Mouse (Mus musculus) forebrain, embryonic 11.5 days (tissue): Measurements from ENCODE around the gene Mcu. TPM values are rescaled to one million over a fixed set of nuclear protein-coding genes. Genes with fewer than 3 reads are reported as not detected.

Experiments
- ATAC-seq: fragments of 200-750 bp; cut with Nextera tagmentation; replicated peaks from 2 replicates; pipeline ENCODE4 v1.8.0; 2017; ENCODE audit warnings: moderate TSS enrichment; ENCODE audit not compliant: low FRiP score
- DNase-seq: peaks from one replicate; pipeline ENCODE4 v3.0.0-alpha.2; 2017; ENCODE audit warnings: low spot score
- H3K27ac ChIP-seq: fragments of 300-500 bp; sonication (generic); 2 replicates; pipeline ENCODE4 v1.5.1; 2014; ENCODE audit warnings: low read depth, low read length
- H3K27me3 ChIP-seq: fragments of 300-500 bp; sonication (generic); 2 replicates; pipeline ENCODE4 v1.6.1; 2014; ENCODE audit warnings: mild to moderate bottlenecking, low read length, mixed read lengths; ENCODE audit not compliant: control insufficient read depth, insufficient read depth
- H3K36me3 ChIP-seq: fragments of 300-500 bp; sonication (generic); 2 replicates; pipeline ENCODE4 v1.6.1; 2014; ENCODE audit warnings: mild to moderate bottlenecking, low read length, moderate library complexity, mixed read lengths; ENCODE audit not compliant: control insufficient read depth, insufficient read depth
- H3K4me1 ChIP-seq: fragments of 300-500 bp; sonication (generic); replicated peaks from 2 replicates; pipeline ENCODE4 v1.6.1; 2014; ENCODE audit warnings: low read length, mixed read lengths; ENCODE audit not compliant: control insufficient read depth, insufficient read depth
- H3K4me2 ChIP-seq: fragments of 300-500 bp; sonication (generic); 2 replicates; pipeline ENCODE4 v1.6.1; 2014; ENCODE audit warnings: low read depth, mild to moderate bottlenecking, low read length, moderate library complexity, mixed read lengths; ENCODE audit not compliant: severe bottlenecking
- H3K4me3 ChIP-seq: fragments of 300-500 bp; sonication (generic); 2 replicates; pipeline ENCODE4 v1.5.1; 2014; ENCODE audit warnings: low read depth, low read length
- H3K9ac ChIP-seq: fragments of 300-500 bp; sonication (generic); 2 replicates; pipeline ENCODE4 v1.6.1; 2014; ENCODE audit warnings: low read length
- H3K9me3 ChIP-seq: fragments of 300-500 bp; sonication (generic); 2 replicates; pipeline ENCODE4 v1.6.1; 2016; ENCODE audit warnings: low read length, mixed read lengths; ENCODE audit not compliant: control insufficient read depth
- WGBS: fragments of 180-500 bp; shearing (Covaris S2); extraction: QIAGEN DNeasy Blood & Tissue Kit; methylation state at CpG from one replicate; pipeline ENCODE4 v1.1.7; 2014; 5-methylcytosine and 5-hydroxymethylcytosine counted together
- polyA plus RNA-seq: library from polyadenylated mRNA; unstranded; fragments of >200 nt; fragmentation: Nextera tagmentation; extraction: Ambion mirVana; gene quantifications from 2 replicates; pipeline ENCODE4 v1.2.1, GENCODE M21; 2014

The Mcu gene
- polyA plus RNA-seq, 1 experiment from 2014 or later = 22.3 TPM

DNA sequence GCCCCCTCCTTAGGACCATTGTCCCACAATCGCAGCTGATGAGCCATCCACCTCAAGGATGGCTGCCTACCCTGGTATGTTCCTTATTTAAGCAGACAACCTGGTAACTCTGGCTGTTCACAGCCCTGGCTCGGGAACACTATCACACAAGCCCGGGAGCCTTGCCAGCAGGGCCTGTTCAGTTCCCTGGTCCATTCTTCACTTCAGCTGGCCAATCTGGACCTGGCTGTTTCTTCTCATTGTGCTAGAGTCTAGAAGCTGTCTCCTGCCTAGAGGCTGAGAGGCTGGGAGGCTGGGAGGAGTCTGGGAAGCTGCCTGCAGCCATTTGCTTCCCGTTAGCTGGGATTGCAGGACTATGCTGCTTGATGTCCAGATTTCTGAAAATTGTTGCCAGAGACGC is 146.0 kb downstream of the Mcu start:
- ATAC-seq (no peak), DNase-seq (no peak)
- H3K4me2 ChIP-seq = no peak overlapping the region
- H3K36me3 ChIP-seq = no peaks in the 10 kb centered on the region
- no peaks in the 10 kb centered on the region for H3K4me1 ChIP-seq
- no peak overlapping the region for H3K4me3 ChIP-seq
- no peaks in the 10 kb centered on the region for H3K9me3 ChIP-seq
- H3K27ac ChIP-seq = no peak overlapping the region
- WGBS = 82% methylated on average over 5 of the region's 5 CpGs
- no peak overlapping the region for H3K9ac ChIP-seq
- H3K27me3 ChIP-seq = no peaks in the 10 kb centered on the region

DNA sequence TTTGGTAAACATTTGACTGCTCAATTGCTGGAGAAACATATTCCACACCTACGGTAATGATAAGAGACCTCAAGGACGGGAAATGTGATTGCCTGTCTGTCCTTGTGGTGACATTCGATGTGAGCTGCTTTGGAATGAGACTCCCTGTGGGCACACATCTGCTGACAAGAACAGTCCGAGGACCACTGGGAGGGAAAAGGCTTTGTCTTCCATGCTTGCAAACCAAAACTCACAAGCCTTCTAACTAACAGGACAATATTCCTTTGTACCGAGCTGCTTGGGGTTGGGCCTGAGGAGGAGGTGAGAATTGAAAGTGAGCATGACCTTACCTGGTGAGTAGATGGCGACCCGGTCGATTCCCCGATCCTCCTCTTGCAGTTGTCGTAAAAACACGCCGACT is 149.2 kb downstream of the Mcu start:
- WGBS = 88% methylated on average over 12 of the region's 12 CpGs
- Histone ChIP-seq H3K9ac (no peak overlapping the region), H3K4me2 (no peak overlapping the region), H3K4me3 (no peak overlapping the region), H3K4me1 (no peaks in the 10 kb centered on the region), H3K36me3 (no peaks in the 10 kb centered on the region), H3K27ac (no peak overlapping the region), H3K27me3 (no peaks in the 10 kb centered on the region), H3K9me3 (no peaks in the 10 kb centered on the region)
- ATAC-seq (no peak), DNase-seq (no peak)

DNA sequence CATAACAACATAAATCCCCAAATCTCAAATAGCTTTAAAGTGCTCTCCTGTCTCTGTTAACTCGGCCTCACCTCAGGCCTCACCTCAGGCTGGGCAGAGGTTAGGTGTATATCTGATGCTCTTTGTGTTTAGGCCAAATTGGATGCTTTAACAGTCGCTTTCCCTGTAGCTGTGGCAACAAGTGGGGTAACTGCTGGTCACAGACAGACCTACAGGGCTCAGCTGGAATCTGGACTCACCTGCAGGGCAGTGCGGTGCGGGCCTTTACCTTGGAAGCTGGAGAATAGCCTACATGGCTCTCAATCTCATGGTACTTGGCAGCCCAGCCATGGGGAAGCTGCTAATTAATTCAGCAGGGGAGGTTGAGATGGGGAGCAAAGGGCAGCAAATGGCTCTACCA is 149.9 kb downstream of the Mcu start:
- Histone ChIP-seq H3K4me2 (no peak overlapping the region), H3K9ac (no peak overlapping the region), H3K9me3 (no peaks in the 10 kb centered on the region), H3K27me3 (no peaks in the 10 kb centered on the region), H3K36me3 (no peaks in the 10 kb centered on the region), H3K27ac (no peak overlapping the region), H3K4me1 (no peaks in the 10 kb centered on the region), H3K4me3 (no peak overlapping the region)
- DNase-seq = no peak
- WGBS = 78% methylated on average over 4 of the region's 4 CpGs
- ATAC-seq = no peak

DNA sequence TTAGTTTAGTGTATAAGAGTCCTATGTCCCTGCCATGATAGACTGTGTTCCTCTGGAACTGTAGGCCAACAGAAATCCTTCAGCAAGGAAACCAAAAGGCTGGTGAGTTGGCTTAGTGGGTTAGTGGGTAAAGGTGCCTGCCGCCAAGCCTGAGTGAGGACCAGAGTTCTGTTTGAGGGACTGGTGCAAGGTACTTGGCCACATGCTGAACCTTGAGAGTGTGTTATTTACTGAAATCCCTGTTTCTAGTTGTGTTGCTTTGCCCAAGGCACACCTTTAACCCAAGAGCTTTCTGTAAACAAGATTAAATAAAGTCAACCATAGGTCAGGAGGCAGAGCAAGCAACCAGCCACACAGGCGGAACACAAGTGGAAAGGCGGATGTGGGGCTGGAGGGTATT is 150.9 kb downstream of the Mcu start:
- WGBS = 92% methylated on average over 3 of the region's 3 CpGs
- H3K27ac ChIP-seq = no peak overlapping the region
- ATAC-seq = no peak

DNA sequence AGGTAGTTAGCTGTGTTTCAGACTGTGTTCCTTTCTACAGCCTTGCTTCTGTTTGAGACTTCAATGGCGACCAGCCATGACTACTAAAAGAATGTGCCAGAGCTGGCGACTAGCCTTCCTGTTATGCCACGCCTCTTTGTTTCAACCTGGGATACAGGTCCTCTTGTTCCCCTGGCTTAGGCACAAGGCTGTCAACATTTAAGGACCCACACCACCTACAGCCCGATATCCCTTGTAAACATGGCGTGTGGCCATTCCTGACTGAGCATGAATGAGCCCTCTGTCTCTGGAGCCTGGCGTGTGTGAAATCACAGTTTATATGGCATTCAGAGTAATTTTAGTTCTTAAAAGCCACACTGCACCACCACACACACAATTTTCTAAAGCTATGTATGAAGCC is 154.2 kb downstream of the Mcu start:
- WGBS = 92% methylated on average over 6 of the region's 6 CpGs

More for the DNA sequence above, 150.9 kb downstream of the Mcu start:
- Histone ChIP-seq H3K4me2 (no peak overlapping the region), H3K4me3 (no peak overlapping the region), H3K36me3 (no peaks in the 10 kb centered on the region), H3K4me1 (no peaks in the 10 kb centered on the region), H3K27me3 (no peaks in the 10 kb centered on the region), H3K9ac (no peak overlapping the region), H3K9me3 (no peaks in the 10 kb centered on the region)
- DNase-seq = no peak

DNA sequence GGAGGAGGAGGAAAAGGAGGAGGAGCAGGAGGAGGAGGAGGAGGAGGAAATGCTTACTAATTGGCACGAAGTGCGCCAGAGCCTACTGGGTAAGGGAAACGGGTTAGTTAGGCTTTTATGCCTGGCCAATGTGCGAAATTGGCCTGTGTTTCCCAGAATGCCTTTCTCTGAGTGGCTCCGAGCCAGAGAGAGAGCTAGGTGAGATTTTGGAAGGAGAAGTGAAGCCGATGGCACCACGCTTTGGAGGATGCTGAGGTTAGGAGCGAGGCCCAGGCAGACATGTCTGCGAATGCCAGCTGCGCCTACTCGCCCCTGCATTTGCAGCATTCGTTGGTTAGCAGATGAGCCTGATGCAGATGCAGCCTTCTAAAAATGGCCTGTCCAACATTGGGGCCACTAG is 156.7 kb downstream of the Mcu start:
- H3K4me3 ChIP-seq = no peak overlapping the region
- 91% methylated on average over 12 of the region's 12 CpGs for WGBS
- H3K36me3 ChIP-seq = no peaks in the 10 kb centered on the region
- no peak overlapping the region for H3K9ac ChIP-seq
- H3K27ac ChIP-seq = no peak overlapping the region
- H3K9me3 ChIP-seq = no peaks in the 10 kb centered on the region
- H3K4me1 ChIP-seq = no peaks in the 10 kb centered on the region
- no peak for ATAC-seq
- no peak for DNase-seq
- H3K4me2 ChIP-seq = no peak overlapping the region
- no peaks in the 10 kb centered on the region for H3K27me3 ChIP-seq

More for the DNA sequence above, 154.2 kb downstream of the Mcu start:
- no peak overlapping the region for H3K4me2 ChIP-seq
- H3K36me3 ChIP-seq = no peaks in the 10 kb centered on the region
- no peak overlapping the region for H3K9ac ChIP-seq
- no peak for DNase-seq
- no peak for ATAC-seq
- no peak overlapping the region for H3K27ac ChIP-seq
- no peaks in the 10 kb centered on the region for H3K27me3 ChIP-seq
- no peaks in the 10 kb centered on the region for H3K9me3 ChIP-seq
- no peak overlapping the region for H3K4me3 ChIP-seq
- no peaks in the 10 kb centered on the region for H3K4me1 ChIP-seq

DNA sequence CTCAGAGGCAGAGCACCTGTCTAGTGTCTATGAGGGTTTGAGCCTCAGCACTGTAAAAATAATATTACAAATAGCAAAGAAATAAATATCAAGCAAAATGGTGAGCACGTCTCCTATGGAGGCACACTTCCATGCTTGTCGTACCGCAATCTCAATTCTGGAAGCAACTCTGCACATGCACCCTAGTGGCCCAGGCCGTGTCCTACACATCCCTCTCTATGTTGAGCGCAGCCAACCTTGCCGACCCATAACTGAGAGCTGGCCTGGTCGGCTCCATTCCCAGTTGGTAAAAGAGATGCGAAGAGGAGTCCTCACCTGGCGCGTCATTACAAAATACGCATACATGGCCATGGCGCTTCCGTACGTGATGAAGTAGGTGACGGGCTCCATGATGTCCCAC is 161.9 kb downstream of the Mcu start:
- 95% methylated on average over 15 of the region's 15 CpGs for WGBS

DNA sequence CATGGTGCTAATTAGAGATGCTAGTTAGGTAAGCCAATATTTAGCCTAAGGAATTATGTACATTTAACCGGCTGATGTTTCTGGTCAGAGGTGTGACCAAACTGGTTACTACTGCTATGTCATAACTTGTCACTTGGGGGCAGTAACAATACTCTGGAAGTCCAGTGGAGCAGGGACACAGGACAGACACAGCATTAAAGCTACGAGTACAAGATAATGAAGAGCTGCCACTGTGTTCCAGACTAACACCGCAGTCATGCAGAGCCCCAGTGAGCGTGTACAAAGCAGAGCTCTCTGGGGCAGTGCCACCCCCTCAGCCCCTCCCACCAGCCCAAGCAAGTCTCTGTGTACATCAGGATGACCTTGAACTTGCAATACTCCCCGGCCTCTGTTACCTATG is 164.7 kb downstream of the Mcu start:
- H3K4me1 ChIP-seq = no peaks in the 10 kb centered on the region
- H3K4me3 ChIP-seq = no peak overlapping the region
- no peaks in the 10 kb centered on the region for H3K27me3 ChIP-seq
- no peaks in the 10 kb centered on the region for H3K9me3 ChIP-seq
- H3K4me2 ChIP-seq = no peak overlapping the region
- ATAC-seq (no peak), DNase-seq (no peak)
- 49% methylated on average over 5 of the region's 5 CpGs for WGBS
- no peak overlapping the region for H3K27ac ChIP-seq
- no peak overlapping the region for H3K9ac ChIP-seq
- no peaks in the 10 kb centered on the region for H3K36me3 ChIP-seq

More for the DNA sequence above, 161.9 kb downstream of the Mcu start:
- ATAC-seq (no peak), DNase-seq (no peak)
- no peaks in the 10 kb centered on the region for H3K36me3 ChIP-seq
- H3K9ac ChIP-seq = no peak overlapping the region
- no peaks in the 10 kb centered on the region for H3K27me3 ChIP-seq
- H3K4me2 ChIP-seq = no peak overlapping the region
- H3K4me3 ChIP-seq = no peak overlapping the region
- H3K4me1 ChIP-seq = no peaks in the 10 kb centered on the region
- H3K27ac ChIP-seq = no peak overlapping the region
- H3K9me3 ChIP-seq = no peaks in the 10 kb centered on the region

DNA sequence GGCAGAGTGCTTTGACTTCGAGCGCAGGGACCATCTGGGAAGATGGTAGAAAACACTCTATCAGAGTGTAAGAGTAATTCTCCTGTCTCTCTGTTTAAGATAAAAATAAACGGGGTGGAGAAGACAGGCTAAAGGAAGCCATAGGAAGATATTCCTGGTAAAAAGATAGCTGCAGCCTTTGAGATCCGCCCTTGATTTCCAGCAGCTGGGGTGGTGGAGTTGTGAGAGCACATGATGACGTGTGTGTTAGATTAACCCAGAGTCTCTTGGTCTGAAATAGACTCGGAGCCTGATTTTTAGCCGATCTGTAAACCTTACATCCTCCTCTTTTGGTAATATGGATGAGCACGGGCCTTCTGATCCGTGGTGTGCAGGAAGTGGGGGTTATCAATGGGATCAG is 168.9 kb downstream of the Mcu start:
- Histone ChIP-seq H3K36me3 (no peaks in the 10 kb centered on the region), H3K27ac (no peak overlapping the region), H3K4me2 (no peak overlapping the region), H3K4me3 (no peak overlapping the region), H3K4me1 (no peaks in the 10 kb centered on the region), H3K27me3 (no peaks in the 10 kb centered on the region), H3K9ac (no peak overlapping the region), H3K9me3 (no peaks in the 10 kb centered on the region)
- DNase-seq = no peak
- 83% methylated on average over 9 of the region's 9 CpGs for WGBS
- no peak for ATAC-seq
